Mouse (Mus musculus) cerebellum, adult 9-11 months (tissue): Measurements from ENCODE around the gene AC124108.1.
A peak's percentile ranks its signal among the peaks of the same experiment; 100 is the strongest.

ENCODE experiments used
- DNase-seq: peaks from one replicate; pipeline ENCODE4 v3.0.0; 2022

The AC124108.1 gene

DNA sequence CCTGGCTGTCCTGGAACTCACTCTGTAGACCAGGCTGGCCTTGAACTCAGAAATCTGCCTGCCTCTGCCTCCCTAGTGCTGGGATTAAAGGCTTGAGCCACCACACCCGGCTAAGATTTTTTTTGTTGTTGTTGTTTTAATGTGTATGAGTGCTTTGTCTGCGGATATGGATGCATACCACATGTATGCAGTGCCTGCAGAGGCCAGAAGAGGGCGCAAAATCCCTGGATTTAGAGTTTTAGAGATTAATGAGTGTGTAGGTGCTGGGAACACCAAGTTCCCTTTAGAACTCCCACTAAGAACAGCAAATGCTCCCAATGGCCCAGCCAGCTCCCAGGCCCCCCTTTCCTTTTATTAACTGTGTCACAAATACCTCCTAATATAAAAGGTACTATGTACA is 25.4 kb upstream of the AC124108.1 start:
- no peak for DNase-seq

DNA sequence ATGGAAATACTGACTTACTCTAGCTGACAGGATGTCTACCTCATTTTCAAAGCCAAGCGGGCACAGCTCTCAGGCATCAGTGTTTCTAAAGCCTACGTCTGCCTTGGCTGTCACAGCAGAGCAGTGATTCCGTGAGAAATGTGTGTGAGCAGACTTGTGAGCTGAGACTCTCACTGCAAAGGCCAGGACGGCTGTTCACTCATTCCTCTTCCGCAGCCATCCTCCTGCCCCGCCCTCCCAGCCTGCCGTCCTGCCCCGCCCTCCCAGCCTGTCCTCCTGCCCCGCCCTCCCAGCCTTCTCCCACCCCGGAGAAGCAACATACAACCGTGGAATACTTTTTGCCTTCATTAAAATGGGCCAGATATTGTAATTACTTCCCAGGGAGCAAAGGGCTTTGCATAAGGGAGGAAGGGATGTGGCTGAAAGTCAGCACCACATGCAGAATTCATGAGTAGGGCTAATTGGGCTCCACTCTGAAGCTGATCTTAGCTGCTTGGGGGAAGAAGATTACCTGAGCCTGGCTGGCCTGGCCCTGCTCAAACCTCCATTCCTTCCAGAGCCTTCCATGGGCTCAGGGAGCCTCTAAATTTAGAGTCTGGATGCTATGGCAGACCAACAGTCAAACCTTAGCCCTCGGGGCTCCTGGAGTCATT is 23.0 kb upstream of the AC124108.1 start:
- no peak for DNase-seq

DNA sequence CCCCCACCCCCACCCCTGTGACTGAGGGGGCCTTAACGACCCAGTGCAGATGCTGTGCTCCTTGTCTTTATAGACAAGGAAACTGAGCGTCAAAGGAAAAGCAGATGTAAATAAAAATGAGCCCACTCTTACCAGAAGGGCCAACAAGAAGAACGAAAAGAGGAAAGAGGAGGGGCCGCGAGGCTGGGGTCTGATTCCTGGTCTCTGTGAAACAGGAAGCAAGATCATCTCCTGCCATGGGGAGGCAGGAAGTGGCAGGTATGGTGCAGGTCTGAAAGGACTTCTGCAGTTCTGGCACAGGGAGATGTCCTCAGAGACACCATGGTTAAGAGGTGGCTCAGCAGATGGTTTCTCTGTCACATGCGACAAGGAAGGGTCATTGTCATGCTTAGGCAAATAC is 20.6 kb upstream of the AC124108.1 start:
- DNase-seq = no peak

DNA sequence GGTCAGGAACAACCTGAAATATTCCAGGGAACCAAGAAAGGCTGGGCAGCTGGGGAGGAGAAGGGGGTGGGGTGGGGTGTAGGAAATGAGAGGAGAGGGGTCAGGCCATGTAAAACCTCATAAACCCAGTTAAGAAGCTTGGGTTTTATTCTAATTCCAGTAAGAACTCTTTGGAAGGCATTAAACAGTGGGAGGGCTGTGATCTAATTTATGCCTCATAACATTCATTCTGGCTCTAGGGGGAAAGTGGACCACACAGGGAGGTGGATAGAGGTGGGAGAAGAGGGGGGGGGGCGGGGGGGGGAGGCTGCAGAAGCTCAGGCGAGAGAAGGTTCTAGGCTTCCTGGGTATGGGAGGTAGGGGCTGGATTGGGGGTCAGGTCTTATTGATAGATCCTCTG is 19.6 kb upstream of the AC124108.1 start:
- no peak for DNase-seq

DNA sequence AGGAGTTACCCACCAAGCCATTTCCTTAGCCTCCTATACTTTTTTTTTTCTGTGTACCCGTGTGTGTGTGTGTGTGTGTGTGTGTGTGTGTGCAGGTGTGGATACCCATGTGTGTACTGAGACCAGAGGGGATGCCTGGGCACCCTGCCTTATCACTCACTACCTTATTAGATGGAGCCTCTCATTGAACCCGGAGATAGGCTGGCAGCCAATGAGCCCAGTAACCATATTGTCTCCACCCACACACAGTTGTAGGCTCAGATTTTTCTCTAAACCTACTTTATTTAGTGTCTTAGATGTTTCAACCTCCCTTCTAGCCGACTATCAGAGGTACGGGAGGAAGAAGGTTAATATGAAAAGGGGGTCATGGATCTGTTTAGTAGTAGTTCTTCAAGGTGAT is 5.0 kb upstream of the AC124108.1 start:
- DNase-seq = no peak

DNA sequence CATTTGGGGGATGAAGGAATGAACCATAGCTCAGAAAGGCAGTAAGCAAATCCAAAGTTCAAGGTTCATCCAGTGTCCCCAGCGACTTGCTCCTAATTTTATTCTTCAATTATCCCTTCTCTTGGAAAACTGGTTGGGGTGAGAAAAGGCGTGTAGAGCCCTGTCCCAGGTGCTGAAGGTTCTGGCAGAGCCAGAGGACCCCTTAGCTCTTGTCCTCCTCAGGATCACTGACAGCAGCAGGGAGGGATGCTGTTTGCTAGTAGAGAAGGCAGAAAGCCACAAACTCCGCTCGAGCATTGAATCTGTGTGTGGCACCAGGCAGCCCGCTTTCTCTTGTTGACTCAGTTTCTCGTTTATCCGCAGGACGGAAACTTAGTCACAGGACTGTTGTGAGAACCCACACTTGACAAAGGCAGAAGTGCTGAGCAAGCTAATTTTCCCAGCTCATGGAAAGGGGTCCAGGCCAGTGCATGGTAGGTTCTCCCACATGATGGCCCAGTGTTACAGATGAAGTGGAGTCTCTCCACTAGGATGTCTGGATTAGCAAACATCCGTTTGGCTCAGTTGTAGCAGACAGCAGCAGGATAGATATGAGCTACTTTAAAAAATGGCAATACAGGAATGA is 2.7 kb upstream of the AC124108.1 start:
- no peak for DNase-seq

DNA sequence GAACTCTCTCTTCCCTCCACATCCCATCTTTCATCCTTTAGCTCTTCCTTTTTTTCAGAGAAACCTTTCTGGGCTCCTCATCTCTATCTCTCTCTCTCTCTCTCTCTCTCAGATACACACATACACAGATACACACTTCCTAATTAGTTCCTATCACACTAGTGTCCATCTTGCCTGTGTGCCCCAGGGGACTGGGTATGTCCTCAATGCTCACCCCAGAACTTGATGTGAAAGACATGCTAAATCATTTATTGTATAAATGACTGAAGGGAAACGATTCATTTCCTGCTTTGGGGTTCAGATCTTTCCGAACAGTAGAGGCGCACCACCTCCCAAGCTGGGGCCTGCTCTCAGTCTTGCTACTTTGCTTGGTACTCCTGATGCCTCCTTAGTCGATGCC is 2.0 kb upstream of the AC124108.1 start:
- no peak for DNase-seq

DNA sequence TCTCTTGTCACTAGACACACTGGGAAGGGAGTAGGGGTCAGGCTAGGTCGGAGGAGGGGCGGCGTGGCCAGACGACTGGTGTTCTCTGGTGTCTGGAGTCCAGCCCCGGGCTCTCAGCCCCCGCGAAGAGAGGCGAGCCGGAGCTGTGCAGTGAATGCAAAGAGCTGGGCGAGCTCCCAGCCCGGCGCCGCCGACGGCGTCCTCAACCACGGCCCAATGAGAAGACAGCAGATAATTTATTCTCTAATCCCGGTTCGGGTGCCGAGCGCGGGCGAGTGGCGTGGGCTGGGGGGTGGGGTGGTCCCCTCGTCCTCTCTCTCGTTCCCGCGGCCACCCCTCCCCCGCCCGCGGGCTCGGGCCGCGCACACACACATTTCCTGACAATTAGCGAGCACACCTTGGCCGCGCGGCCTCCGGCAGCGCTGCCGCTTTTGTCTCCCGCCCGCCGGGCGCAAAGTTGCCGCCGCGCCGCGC is 1.2 kb upstream of the AC124108.1 start:
- no peak for DNase-seq

DNA sequence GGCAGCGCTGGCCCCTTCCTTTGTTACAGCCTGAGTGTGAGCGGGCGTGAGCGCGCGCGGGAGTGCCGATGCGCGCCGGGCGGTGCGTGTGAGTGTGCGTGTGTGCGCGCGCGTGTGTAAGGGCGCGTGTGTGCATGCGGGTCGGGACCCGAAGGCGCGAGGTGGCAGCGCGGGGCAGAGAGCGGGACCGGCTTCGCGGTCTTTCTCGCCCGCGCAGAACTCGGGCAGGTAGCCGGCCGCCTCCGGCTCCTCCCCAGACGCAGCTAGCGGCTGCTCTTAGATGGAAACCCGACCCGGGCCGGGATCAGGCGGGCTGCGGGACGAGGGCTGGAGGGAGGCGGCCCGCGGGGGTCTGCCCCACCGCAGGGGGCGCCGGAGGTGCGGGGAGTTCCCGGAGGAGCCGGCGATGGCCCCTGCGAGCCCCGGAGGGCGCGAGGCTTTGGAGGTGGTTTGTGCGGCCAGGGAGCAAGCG is 600 bp upstream of the AC124108.1 start:
- no peak for DNase-seq

DNA sequence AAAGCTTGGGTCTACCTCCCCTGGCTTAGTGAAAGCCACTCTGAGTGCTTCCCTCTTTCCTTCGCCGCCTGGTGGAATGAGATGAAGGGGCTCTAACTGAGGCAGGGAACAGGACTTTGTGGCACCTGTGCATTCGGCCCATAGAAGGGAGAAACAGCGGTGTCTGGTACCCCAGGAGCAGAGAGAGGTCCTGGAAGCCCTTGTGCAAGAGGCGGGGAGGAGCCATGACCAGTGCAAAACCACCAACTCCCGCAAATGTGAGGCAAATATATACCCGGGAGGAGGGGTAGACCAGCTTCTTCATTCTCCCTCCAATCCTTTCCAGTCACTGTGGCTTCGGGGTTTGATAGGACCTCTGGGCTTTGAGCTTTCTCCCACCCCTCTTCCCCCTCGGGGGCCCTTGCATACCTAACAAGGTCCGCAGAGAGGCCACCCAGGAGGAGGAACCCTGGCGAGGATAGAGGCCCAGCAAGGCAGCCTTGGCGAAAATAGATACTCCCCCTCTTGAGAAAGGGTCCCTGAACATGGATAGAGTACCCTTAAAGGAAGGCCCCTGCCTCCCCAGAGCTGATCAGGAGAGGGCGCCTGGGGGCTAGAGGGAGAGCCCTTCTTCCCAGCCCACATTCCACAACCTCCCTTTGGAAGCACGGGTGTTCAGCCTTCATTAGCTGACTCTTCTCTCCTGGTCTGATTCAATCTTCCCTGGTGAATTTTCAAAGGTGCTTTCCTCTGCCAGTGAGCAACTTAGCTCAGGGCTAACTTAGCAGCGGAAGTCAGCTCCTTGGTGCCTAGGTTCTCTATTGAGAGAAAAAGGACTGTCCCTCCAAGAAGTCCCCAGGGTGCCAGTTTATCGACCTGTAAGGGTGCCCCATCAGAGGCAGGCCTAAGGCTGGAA is 776 bp downstream of the AC124108.1 start:
- no peak for DNase-seq

DNA sequence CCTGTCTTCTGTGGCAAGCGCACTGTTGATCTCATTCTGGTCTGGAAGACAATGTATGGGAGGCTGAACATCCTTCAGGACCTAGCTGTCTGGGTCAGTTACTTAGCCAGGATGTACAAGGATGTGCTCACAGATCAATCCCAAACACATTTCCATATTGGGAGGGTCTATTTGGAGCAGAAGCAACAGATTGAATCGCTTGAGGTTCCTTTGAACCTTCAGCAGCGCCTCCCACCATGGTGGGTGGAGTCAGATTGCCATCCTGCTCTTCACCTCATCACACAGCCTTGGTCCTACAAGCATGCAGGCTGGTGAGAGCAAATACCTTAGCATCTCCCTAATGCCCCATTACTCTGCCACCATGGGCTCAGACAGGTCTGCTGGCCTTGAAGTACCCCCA is 2.5 kb downstream of the AC124108.1 start:
- DNase-seq = no peak

DNA sequence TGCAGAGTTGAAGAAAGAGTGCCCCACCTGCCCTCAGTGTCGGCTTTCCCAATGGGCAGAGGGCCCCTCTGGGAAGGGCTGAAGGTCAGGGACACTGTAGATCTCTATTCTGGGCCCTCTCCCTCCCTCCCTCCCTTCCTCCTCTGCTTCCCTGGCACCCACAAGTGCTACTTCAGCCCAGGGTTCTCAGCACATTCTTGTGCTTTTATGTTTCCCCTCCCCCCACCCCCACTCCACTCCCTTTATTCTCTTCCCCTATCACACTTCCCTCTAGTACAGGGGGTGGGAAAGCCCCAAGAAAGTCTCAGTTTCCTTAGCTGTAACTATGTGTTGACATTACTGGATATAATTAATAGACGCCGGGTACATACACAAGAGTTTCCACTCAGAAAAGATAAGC is 3.4 kb downstream of the AC124108.1 start:
- no peak for DNase-seq

DNA sequence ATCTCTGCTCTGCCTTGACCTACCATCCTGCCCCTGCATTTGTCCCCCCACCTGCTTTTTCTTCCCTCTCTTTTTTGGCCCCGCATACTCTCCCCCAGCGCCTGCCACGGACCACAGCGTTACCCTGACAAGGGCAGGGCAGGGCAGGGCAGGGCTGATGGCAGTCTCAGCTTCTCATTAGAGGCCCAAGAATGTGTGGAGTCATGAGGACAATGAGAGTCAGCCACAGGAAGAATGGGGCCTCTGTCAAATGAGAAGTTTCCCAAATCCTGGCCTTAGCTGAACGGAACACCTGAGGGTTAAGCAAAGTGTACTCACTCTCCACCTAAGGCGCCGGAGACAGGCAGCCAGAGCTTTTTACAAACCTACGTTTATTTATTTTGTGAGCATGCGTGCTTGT is 3.8 kb downstream of the AC124108.1 start:
- no peak for DNase-seq

DNA sequence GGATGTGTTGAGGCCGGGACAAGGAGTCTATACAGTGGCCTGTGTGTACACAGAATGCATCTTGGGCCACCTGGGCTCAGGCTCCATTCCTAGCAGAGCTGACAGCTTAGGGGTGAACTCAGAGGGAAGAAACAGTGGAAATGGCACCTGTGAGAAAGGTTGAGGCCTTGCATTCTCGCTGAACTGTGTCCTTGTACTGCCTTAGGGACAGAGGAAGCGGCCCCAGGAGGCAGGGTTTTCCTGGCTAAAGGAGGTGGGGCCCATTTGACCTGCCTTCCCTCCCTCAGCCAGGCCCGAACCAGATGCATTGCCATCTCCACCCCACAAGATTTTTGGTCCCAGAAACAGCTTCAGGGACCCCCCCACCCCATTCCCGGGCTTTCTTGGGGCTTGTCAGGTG is 4.4 kb downstream of the AC124108.1 start:
- peak; percentile 2 for DNase-seq

DNA sequence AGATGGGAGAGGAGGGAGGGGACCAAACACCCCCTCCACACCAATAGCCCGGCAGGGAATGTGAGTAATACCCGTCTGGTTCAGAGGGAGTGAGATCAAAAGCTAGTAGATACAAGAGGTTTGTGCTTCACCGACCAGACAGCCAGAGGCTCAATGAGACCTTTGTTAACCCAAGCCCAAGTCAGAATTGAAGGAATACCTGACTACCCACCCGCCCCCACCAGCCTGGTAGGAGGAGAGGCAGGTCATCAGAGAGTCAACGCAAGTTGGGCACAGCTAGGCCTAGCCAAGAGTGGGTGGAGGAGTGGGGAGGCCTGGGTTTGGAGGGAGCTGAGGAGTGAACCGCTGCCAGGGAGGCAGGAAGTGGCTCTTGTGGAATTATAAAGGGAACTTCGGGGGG is 5.1 kb downstream of the AC124108.1 start:
- DNase-seq = peak; percentile 7

DNA sequence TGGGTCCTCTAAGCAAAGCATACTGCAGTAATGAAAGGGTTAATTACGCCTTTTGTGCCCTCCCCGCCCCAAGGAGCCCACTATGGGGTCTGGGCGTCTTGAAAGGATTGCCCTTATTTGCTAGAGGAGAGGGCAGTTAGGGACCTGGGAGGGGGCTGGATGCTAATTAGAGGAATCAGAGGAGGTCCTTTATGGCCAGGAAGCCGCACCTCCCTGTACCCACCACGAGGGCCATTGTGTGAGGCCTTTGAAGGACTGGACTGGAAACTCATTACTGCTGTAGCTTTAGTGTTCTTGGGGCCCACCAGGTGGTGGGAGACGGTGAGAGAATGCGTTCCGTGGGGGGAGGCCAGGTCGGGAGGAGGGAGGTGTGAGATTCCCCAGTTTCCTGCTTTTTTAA is 6.4 kb downstream of the AC124108.1 start:
- no peak for DNase-seq

DNA sequence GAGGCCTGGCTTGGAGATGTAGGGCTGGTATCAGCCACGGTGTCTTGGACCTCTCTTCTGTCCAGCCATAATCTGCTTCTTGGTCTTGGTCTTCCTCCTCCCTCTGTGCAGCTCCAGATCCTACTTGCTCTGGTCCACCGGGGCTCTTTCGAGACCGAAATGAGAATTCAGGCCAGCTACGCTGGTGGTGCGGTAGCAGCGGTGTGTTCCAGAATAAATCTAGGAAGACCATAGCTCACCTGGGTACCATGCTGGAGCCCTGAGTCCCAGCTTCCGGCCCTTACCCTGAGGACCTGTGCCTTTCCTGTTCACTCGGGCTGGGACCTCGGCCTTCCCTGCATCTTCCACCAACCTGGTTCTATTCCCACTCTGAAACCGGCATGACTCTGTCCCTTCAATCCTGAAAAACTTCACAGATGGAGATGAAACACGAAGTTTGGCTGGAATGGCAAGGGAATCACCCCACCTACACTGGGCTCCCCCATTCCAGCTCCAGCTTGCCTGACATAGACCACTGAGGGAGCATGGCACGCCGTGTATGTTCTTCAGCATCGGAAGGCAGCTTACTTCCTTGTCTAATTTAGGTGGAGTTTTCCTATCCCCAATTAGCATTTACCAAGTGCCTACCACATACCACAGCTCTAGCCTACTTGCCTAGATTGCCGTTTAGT is 7.3 kb downstream of the AC124108.1 start:
- DNase-seq = peak; percentile 18

DNA sequence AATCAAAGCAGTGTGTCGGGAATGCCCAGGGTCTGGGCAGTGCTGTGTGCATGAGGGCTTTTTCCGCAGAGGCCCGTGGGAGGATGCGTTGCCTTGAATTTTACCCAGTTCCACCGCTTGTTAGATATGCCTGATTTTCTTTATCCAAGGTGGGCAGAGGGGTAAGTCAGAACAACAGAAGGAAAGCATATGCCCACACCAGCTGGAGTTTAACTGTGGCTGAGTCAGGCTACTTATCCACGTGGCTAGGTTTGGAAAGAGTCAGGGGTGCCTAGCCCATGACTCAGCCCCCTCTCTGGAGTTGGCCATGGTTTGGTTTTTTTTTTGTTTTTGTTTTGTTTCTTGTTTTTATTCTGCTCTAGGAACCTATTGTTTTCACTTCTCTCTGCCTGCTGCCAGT is 8.0 kb downstream of the AC124108.1 start:
- peak; percentile 34 for DNase-seq

DNA sequence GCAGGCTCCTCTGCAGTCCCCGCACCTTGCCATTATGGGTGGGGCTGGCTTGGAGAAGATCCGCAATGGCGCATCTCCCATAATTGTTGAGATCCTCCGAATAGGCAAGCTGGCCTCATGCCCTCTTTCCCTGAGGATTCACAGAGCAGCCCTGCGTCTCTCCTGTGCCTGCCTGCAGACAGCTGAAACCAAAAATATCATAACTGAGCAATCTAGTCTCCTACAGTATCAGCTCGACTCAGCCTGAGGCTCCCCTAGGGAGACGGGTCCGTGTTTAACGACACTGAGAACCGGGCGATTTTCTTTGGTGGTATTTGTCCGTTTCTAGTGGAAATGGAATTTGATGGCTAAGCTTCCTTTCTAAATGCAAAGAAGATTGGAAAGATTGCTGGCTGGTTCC is 8.7 kb downstream of the AC124108.1 start:
- DNase-seq = peak; percentile 67

DNA sequence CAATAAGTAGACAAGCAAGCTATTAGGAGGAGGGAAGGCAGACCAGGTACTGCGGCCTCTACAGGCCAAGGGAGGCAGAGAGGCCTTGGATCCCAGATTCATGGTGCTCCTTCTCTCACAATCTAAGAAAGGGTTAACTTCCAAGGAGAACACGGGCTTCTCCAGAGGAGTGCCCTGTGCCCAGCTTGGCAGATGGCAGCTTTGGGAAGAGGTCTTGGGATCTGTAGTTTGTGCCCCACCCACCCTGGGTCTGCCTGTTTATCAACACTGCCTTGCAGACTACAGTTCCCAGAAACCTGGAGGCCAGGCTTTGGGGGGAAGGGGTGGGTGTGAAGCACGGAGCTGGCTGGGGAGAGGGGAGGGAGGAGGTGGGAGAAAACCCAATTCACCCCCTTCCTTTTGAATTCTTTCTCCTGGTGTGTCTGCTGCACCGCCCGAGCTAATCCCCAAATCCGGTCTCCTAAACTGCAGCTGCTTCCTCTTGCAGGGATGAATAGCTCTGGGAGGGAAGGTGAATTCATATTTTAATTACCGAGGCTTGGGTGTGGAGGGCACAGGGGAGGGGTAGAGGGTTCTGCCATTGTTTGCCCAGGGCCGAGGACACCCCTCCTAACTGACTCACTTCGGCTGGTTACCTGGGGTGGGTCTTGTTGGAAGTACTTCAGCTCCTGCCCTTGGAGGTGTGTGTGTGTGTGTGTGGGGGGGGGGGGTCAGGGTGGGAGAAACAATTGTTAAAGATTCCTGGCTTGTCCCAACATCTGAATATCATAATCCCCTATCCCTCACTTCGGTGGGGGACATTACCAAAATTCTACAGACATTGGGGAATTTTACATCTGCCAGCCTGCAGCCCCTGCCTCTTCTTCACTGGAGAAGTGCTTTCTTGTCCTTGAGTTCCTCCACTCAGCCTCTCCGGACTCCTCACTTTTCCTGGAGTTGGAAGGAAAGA is 9.6 kb downstream of the AC124108.1 start:
- DNase-seq = peak; percentile 92

DNA sequence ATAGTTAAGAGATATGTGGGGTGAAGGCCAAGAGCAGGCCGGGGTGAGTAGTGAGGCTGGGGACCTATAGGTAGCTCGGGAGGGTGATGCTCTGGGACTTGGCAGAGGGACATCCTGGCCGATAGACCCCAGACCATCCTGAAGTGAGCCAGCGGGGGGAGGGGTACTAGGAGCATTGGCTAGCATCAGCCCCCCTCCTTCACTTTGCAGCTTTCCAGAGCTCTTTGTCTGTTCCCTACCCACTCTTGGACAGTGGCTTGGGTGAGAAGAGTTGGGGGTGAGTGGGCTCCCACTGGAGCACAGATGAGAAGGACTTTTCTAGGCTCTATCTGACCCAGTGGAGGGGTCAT is 10.2 kb downstream of the AC124108.1 start:
- no peak for DNase-seq

DNA sequence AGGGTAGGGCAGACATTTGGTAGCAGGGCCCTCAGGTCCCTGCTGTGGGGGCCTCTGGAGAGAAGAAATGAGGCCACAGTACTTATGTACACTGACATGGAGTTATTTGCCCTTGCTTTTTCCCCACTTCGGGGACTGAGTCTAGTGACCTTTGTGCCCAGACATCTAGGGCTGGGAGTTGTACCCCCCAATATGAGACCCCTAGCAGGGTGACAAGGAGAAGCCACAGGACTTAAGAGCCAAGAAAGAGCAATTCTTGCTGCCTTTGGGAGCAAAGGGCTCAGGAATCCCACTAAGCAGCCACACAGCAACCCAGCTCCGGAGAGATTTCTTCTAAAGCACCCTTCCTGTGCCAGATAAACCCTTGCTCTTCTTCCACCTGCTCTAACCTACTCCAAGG is 10.7 kb downstream of the AC124108.1 start:
- DNase-seq = no peak
